Mouse (Mus musculus) ES-Bruce4 (cell line): ENCODE measurements around the gene Clk3. TPM values are rescaled to one million over a fixed set of nuclear protein-coding genes. Genes with fewer than 3 reads are reported as not detected.

Source experiments
- H3K27ac ChIP-seq: 2 replicates; pipeline ENCODE4 v1.5.1; 2012; ENCODE audit warnings: low read length, inconsistent platforms; ENCODE audit not compliant: insufficient read depth
- H3K27me3 ChIP-seq: 2 replicates; pipeline ENCODE4 v1.6.1; 2012; ENCODE audit warnings: mild to moderate bottlenecking, low read length, inconsistent platforms; ENCODE audit not compliant: control insufficient read depth, poor library complexity, insufficient read depth, severe bottlenecking
- H3K36me3 ChIP-seq: 2 replicates; pipeline ENCODE4 v1.6.1; 2012; ENCODE audit warnings: inconsistent platforms, mild to moderate bottlenecking, low read length, moderate library complexity; ENCODE audit not compliant: control insufficient read depth, poor library complexity, insufficient read depth, severe bottlenecking
- H3K4me1 ChIP-seq: one replicate; pipeline ENCODE4 v1.8.1; 2011; ENCODE audit warnings: low read length; ENCODE audit not compliant: control insufficient read depth, insufficient read depth
- H3K4me3 ChIP-seq: 2 replicates; pipeline ENCODE4 v1.5.1; 2011; ENCODE audit warnings: low read depth, mild to moderate bottlenecking, low read length
- H3K9ac ChIP-seq: 2 replicates; pipeline ENCODE4 v1.6.1; 2012; ENCODE audit warnings: low read depth, mild to moderate bottlenecking, inconsistent platforms; ENCODE audit not compliant: poor library complexity, severe bottlenecking
- H3K9me3 ChIP-seq: replicated peaks from 2 replicates; pipeline ENCODE4 v1.6.1; 2012; ENCODE audit warnings: mild to moderate bottlenecking, low read length, inconsistent platforms; ENCODE audit not compliant: control insufficient read depth, poor library complexity, insufficient read depth, severe bottlenecking
- CTCF ChIP-seq: IDR thresholded peaks from one replicate; pipeline ENCODE4 v1.8.1; 2011; ENCODE audit warnings: low read depth, low read length
- EP300 ChIP-seq: IDR thresholded peaks from 2 replicates; pipeline ENCODE4 v1.6.1; 2011; ENCODE audit warnings: low read depth, low read length; ENCODE audit not compliant: insufficient read depth
- POLR2A ChIP-seq: IDR thresholded peaks from one replicate; pipeline ENCODE4 v1.8.1; 2011; ENCODE audit warnings: low read length; ENCODE audit not compliant: insufficient read depth
- polyA plus RNA-seq: library from polyadenylated mRNA; stranded (reverse); fragments of >200 nt; gene quantifications from 2 replicates; pipeline ENCODE4 v1.2.4, GENCODE M21; 2011; ENCODE audit warnings: low read depth; ENCODE audit not compliant: missing spikeins, insufficient read depth, insufficient read length

The Clk3 gene
- polyA plus RNA-seq, 1 experiment = 71.2 TPM

GRCm38 (mm10) chr9:57724701-57725100 is 41.0 kb downstream of the Clk3 start:
- Histone ChIP-seq H3K9ac (no peak overlapping the region), H3K4me3 (no peak overlapping the region), H3K27me3 (no peaks in the 10 kb centered on the region), H3K9me3 (no peaks in the 10 kb centered on the region), H3K36me3 (peaks cover 8% of the 10 kb centered on the region), H3K4me1 (no peaks in the 10 kb centered on the region), H3K27ac (no peak overlapping the region)
- TF ChIP-seq EP300 (no peak), CTCF (no peak), POLR2A (no peak)

- no peak overlapping the region for H3K9ac ChIP-seq
- H3K4me1 ChIP-seq = no peaks in the 10 kb centered on the region
- H3K4me3 ChIP-seq = no peak overlapping the region
- H3K27ac ChIP-seq = no peak overlapping the region
- peaks cover 5% of the 10 kb centered on the region for H3K36me3 ChIP-seq
- no peaks in the 10 kb centered on the region for H3K27me3 ChIP-seq
- H3K9me3 ChIP-seq = no peaks in the 10 kb centered on the region
- TF ChIP-seq CTCF = no peak
- no peak for TF ChIP-seq EP300
- TF ChIP-seq POLR2A = no peak
These were observed 41.9 kb downstream of the Clk3 start for GRCm38 (mm10) chr9:57723796-57724195.

- H3K36me3 ChIP-seq = peaks cover 5% of the 10 kb centered on the region
These were observed 42.3 kb downstream of the Clk3 start for GRCm38 (mm10) chr9:57723315-57723715.

GRCm38 (mm10) chr9:57722371-57722770 is 43.3 kb downstream of the Clk3 start:
- Histone ChIP-seq H3K27me3 (no peaks in the 10 kb centered on the region), H3K9ac (no peak overlapping the region), H3K27ac (no peak overlapping the region), H3K36me3 (peaks cover 5% of the 10 kb centered on the region), H3K9me3 (no peaks in the 10 kb centered on the region), H3K4me3 (no peak overlapping the region), H3K4me1 (no peaks in the 10 kb centered on the region)
- TF ChIP-seq POLR2A = no peak
- TF ChIP-seq CTCF = no peak

More at GRCm38 (mm10) chr9:57723315-57723715, 42.3 kb downstream of the Clk3 start:
- TF ChIP-seq EP300 (no peak), POLR2A (no peak), CTCF (no peak)
- Histone ChIP-seq H3K4me3 (no peak overlapping the region), H3K27ac (no peak overlapping the region), H3K4me1 (no peaks in the 10 kb centered on the region), H3K9ac (no peak overlapping the region), H3K27me3 (no peaks in the 10 kb centered on the region), H3K9me3 (no peaks in the 10 kb centered on the region)

GRCm38 (mm10) chr9:57720736-57721135 is 44.9 kb downstream of the Clk3 start:
- Histone ChIP-seq H3K36me3 (peaks cover 14% of the 10 kb centered on the region), H3K9me3 (no peaks in the 10 kb centered on the region), H3K9ac (no peak overlapping the region), H3K4me1 (no peaks in the 10 kb centered on the region), H3K4me3 (no peak overlapping the region), H3K27me3 (no peaks in the 10 kb centered on the region), H3K27ac (no peak overlapping the region)
- TF ChIP-seq POLR2A (no peak), CTCF (no peak), EP300 (no peak)

- Histone ChIP-seq H3K9me3 (no peaks in the 10 kb centered on the region), H3K4me1 (no peaks in the 10 kb centered on the region), H3K27ac (no peak overlapping the region), H3K4me3 (no peak overlapping the region), H3K9ac (no peak overlapping the region), H3K36me3 (peaks cover 29% of the 10 kb centered on the region), H3K27me3 (no peaks in the 10 kb centered on the region)
- TF ChIP-seq EP300 = no peak
- no peak for TF ChIP-seq CTCF
- TF ChIP-seq POLR2A = no peak
These were observed 47.3 kb downstream of the Clk3 start for GRCm38 (mm10) chr9:57718408-57718807.
